23 mouse cellular contexts compared by ENCODE assay signal in the genomic region with DNA sequence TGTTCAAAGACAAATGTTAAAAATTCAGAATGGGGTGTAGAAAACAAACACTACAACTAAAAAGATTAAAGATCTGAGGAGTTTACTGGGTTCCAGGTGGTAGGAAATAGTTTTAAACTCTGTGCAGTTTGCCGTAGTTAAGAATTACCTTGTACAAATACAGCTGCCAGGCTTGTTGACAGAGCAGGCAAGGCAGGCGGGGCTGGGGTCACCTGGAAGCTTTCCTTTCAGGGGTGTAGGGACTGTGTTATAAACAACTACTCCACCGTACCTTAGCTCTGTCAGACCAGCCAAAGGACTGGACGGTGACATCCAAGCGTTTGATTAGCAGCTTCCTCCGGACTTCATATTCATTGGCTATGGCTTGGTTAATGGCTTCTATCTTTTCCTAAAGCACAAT. TPM values are rescaled to one million over a fixed set of nuclear protein-coding genes. Genes with fewer than 3 reads are reported as not detected.
DNase-seq lines count a peak whose midpoint lies in the region; ATAC-seq and TF ChIP-seq lines count a peak whose summit lies in the region.
"Had no signal": no experiment of that assay in that cellular context is flagged by ENCODE, and none has a peak within 500 bp of the region (broad histone marks: within the 10 kb centered on the region; RNA-seq: fewer than 3 reads in every experiment).

No protein-coding gene starts in this region.

- no peak overlapping the region for H3K4me3 ChIP-seq in lung, embryonic 15.5 days
- no peak overlapping the region for H3K4me3 ChIP-seq in intestine, postnatal 0 days (ENCODE audit: low read depth, low read length)
- no peak overlapping the region for H3K4me3 ChIP-seq in liver, embryonic 14.5 days (ENCODE audit: insufficient read depth in 1 of 2, low read depth in 2 of 2, low read length in 2 of 2)
- H3K4me3 ChIP-seq in stomach, embryonic 16.5 days (replicated peaks; ENCODE audit: low read length) = no peak overlapping the region
- H3K4me3 ChIP-seq: forebrain, embryonic 10.5 days; heart, embryonic 13.5 days; midbrain, embryonic 15.5 days; neural tube, embryonic 12.5 days had no signal

- DNase-seq in lung, postnatal 4 days = no peak
- DNase-seq in liver, embryonic 14.5 days (ENCODE audit: low read depth in 3 of 3, low spot score in 3 of 3) = no peak
- DNase-seq in layer of hippocampus, postnatal 25 days (ENCODE audit: extremely low spot score in 1 of 2, low spot score in 1 of 2) = no peak
- no peak for DNase-seq in left cerebral cortex, adult 18-20 months (ENCODE audit: low spot score in 2 of 2)
- no peak for DNase-seq in spleen, postnatal 14 days (ENCODE audit: low spot score in 2 of 2)
- DNase-seq: adrenal gland, adult 2 months; cerebellum, adult 11 months; cerebellum, postnatal 14 days; gastrocnemius, postnatal 14 days; heart, adult 18-20 months; heart, postnatal 14 days; kidney, adult 8-10 months; kidney, postnatal 10 days; retina, postnatal 1 day had no signal

- ATAC-seq in lung, embryonic 15.5 days (ENCODE audit: borderline replicate concordance, extremely low read depth, low FRiP score, low TSS enrichment) = no peak; the same call in 1 of the 2 replicates
- ATAC-seq in intestine, postnatal 0 days = peak; percentile 60; the same call in 1 of the 2 replicates
- ATAC-seq in liver, embryonic 14.5 days (ENCODE audit: insufficient read depth) = 0 out of 2 replicates have a peak, but pooled peaks have one; percentile 20
- ATAC-seq in stomach, embryonic 16.5 days (ENCODE audit: insufficient read depth, low FRiP score) = peak; percentile 68; the same call in 1 of the 2 replicates
- ATAC-seq: forebrain, embryonic 16.5 days; midbrain, embryonic 15.5 days had no signal

- peaks cover 9% of the 10 kb centered on the region for H3K36me3 ChIP-seq in lung, embryonic 15.5 days
- H3K36me3 ChIP-seq in intestine, postnatal 0 days (ENCODE audit: control insufficient read depth, insufficient read depth) = peaks cover 34% of the 10 kb centered on the region
- peaks cover 10% of the 10 kb centered on the region for H3K36me3 ChIP-seq in liver, embryonic 14.5 days (replicated peaks; ENCODE audit: control insufficient read depth, insufficient read depth, low read depth)
- peaks cover 8% of the 10 kb centered on the region; the same call in 1 of the 2 replicates for H3K36me3 ChIP-seq in stomach, embryonic 16.5 days (ENCODE audit: control insufficient read depth, insufficient read depth, low read length)

- no peak overlapping the region for H3K4me2 ChIP-seq in lung, embryonic 15.5 days
- no peak overlapping the region for H3K4me2 ChIP-seq in intestine, postnatal 0 days (replicated peaks; ENCODE audit: low read depth)
- H3K4me2 ChIP-seq in liver, embryonic 14.5 days (ENCODE audit: low read depth) = no peak overlapping the region
- no peak overlapping the region; the same call in 1 of the 2 replicates for H3K4me2 ChIP-seq in stomach, embryonic 16.5 days (ENCODE audit: low read depth, low read length)
- H3K4me2 ChIP-seq: heart, embryonic 13.5 days; midbrain, embryonic 15.5 days; neural tube, embryonic 12.5 days had no signal

- no peaks in the 10 kb centered on the region for H3K27me3 ChIP-seq in lung, embryonic 15.5 days
- no peaks in the 10 kb centered on the region for H3K27me3 ChIP-seq in intestine, postnatal 0 days (replicated peaks; ENCODE audit: control insufficient read depth, insufficient read depth, low read length)
- no peaks in the 10 kb centered on the region for H3K27me3 ChIP-seq in liver, embryonic 14.5 days (ENCODE audit: control insufficient read depth, insufficient read depth, low read length)
- H3K27me3 ChIP-seq in stomach, embryonic 16.5 days (ENCODE audit: control insufficient read depth, insufficient read depth, low read length) = no peaks in the 10 kb centered on the region
- H3K27me3 ChIP-seq: heart, embryonic 13.5 days; midbrain, embryonic 15.5 days; neural tube, embryonic 12.5 days had no signal

- H3K9ac ChIP-seq in lung, embryonic 15.5 days = no peak overlapping the region
- no peak overlapping the region for H3K9ac ChIP-seq in intestine, postnatal 0 days (ENCODE audit: low read depth, low read length)
- H3K9ac ChIP-seq in liver, embryonic 14.5 days (replicated peaks) = no peak overlapping the region
- no peak overlapping the region for H3K9ac ChIP-seq in stomach, embryonic 16.5 days (ENCODE audit: low read length)
- H3K9ac ChIP-seq: heart, embryonic 13.5 days; midbrain, embryonic 15.5 days; neural tube, embryonic 12.5 days had no signal

- 60% methylated on average over 6 of the region's 6 CpGs for WGBS in lung, embryonic 15.5 days
- WGBS in intestine, postnatal 0 days = 39% methylated on average over 6 of the region's 6 CpGs
- WGBS in liver, embryonic 14.5 days (ENCODE audit: insufficient replicate concordance) = 75% methylated on average over 6 of the region's 6 CpGs
- WGBS in stomach, embryonic 16.5 days = 44% methylated on average over 6 of the region's 6 CpGs

- no peak for TF ChIP-seq CTCF in intestine, postnatal 0 days (IDR thresholded peaks at IDR 0.05; ENCODE audit: low read depth)
- TF ChIP-seq CTCF in liver, embryonic 14.5 days (IDR thresholded peaks at IDR 0.05; ENCODE audit: low read depth) = no peak

- H3K9me3 ChIP-seq in lung, embryonic 15.5 days = no peaks in the 10 kb centered on the region
- no peaks in the 10 kb centered on the region for H3K9me3 ChIP-seq in intestine, postnatal 0 days (ENCODE audit: control insufficient read depth)
- H3K9me3 ChIP-seq in liver, embryonic 14.5 days (ENCODE audit: control insufficient read depth, low read length) = no peaks in the 10 kb centered on the region
- H3K9me3 ChIP-seq in stomach, embryonic 16.5 days (replicated peaks; ENCODE audit: control insufficient read depth, low read length) = no peaks in the 10 kb centered on the region
- H3K9me3 ChIP-seq: forebrain, embryonic 10.5 days; heart, embryonic 13.5 days; midbrain, embryonic 15.5 days; neural tube, embryonic 12.5 days had no signal

- TF ChIP-seq EP300 in liver, embryonic 14.5 days (IDR thresholded peaks at IDR 0.05; ENCODE audit: low read depth) = no peak

- peak overlapping the region; percentile 21; the same call in 1 of the 2 replicates for H3K27ac ChIP-seq in lung, embryonic 15.5 days
- no peak overlapping the region for H3K27ac ChIP-seq in intestine, postnatal 0 days (ENCODE audit: low read depth, low read length)
- no peak overlapping the region for H3K27ac ChIP-seq in liver, embryonic 14.5 days
- H3K27ac ChIP-seq in stomach, embryonic 16.5 days (ENCODE audit: low read length) = peak overlapping the region; percentile 43
- H3K27ac ChIP-seq: forebrain, embryonic 10.5 days; heart, embryonic 13.5 days; macrophage; midbrain, embryonic 15.5 days; neural tube, embryonic 12.5 days had no signal

- H3K4me1 ChIP-seq in lung, embryonic 15.5 days = peaks cover 8% of the 10 kb centered on the region; the same call in 1 of the 2 replicates
- H3K4me1 ChIP-seq in intestine, postnatal 0 days (replicated peaks; ENCODE audit: control insufficient read depth, insufficient read depth, low read length) = no peaks in the 10 kb centered on the region
- H3K4me1 ChIP-seq in liver, embryonic 14.5 days (replicated peaks; ENCODE audit: control insufficient read depth in 2 of 2, insufficient read depth in 2 of 2, low read length in 1 of 2) = peaks cover 0 to 5% of the 10 kb centered on the region in 2 experiments; a peak in 3 of 4 replicates
- H3K4me1 ChIP-seq in stomach, embryonic 16.5 days (ENCODE audit: control insufficient read depth, insufficient read depth, low read length) = 0 out of 2 replicates have a peak, but pooled peaks cover 3% of the 10 kb centered on the region
- H3K4me1 ChIP-seq: forebrain, embryonic 10.5 days; midbrain, embryonic 15.5 days had no signal

RNA-seq across cellular contexts. Expression of a gene that starts 12.6 kb away (rescaled TPM):
- polyA plus RNA-seq in lung, embryonic 15.5 days (2015; fragmentation: Nextera tagmentation; extraction: Ambion mirVana) = 25.0 and 25.7 TPM in 2 replicates
- polyA plus RNA-seq in intestine, postnatal 0 days (2015; fragmentation: Nextera tagmentation; extraction: Ambion mirVana) = 17.3 and 18.0 TPM in 2 replicates
- 13.1 and 17.9 TPM in 2 replicates for polyA plus RNA-seq in liver, embryonic 14.5 days (2012; rRNA removed)
- polyA plus RNA-seq in liver, embryonic 14.5 days (2014; fragmentation: Nextera tagmentation; extraction: Ambion mirVana) = 6.0 and 6.1 TPM in 2 replicates
- polyA plus RNA-seq in stomach, embryonic 16.5 days (2015; fragmentation: Nextera tagmentation; extraction: Ambion mirVana) = 20.8 and 23.2 TPM in 2 replicates
- total RNA-seq in layer of hippocampus, postnatal 25 days (2021) = 10 to 100 TPM; 39.0 to 44.3 TPM
- total RNA-seq in left cerebral cortex, adult 18-20 months (2021) = 10 to 100 TPM; 41.8 to 42.4 TPM

Comparison
In these comparisons a context has a peak if more than half of its experiments do, and no peak if none do; other contexts are left out.
1. H3K27ac ChIP-seq: peak in lung, embryonic 15.5 days (single experiment) and stomach, embryonic 16.5 days (single experiment); none in intestine, postnatal 0 days (single experiment) and liver, embryonic 14.5 days (single experiment).